Mouse (Mus musculus) neural tube, embryonic 13.5 days (tissue): ENCODE data around the gene Grm3. TPM values are rescaled to one million over a fixed set of nuclear protein-coding genes. Genes with fewer than 3 reads are reported as not detected.
A peak's percentile ranks its signal among the peaks of the same experiment; 100 is the strongest.

Experiments
- ATAC-seq: fragments of 200-750 bp; cut with Nextera tagmentation; 2 replicates; pipeline ENCODE4 v1.8.0; 2017; ENCODE audit warnings: low read depth, mild to moderate bottlenecking, moderate TSS enrichment, moderate library complexity
- H3K27ac ChIP-seq: fragments of 300-500 bp; sonication (generic); replicated peaks from 2 replicates; pipeline ENCODE4 v1.5.1; 2015; ENCODE audit warnings: moderate library complexity, mild to moderate bottlenecking, inconsistent platforms
- H3K27me3 ChIP-seq: fragments of 300-500 bp; sonication (generic); 2 replicates; pipeline ENCODE4 v1.6.1; 2015; ENCODE audit warnings: mild to moderate bottlenecking, inconsistent platforms
- H3K36me3 ChIP-seq: fragments of 300-500 bp; sonication (generic); 2 replicates; pipeline ENCODE4 v1.6.1; 2015; ENCODE audit warnings: mild to moderate bottlenecking, inconsistent platforms
- H3K4me1 ChIP-seq: fragments of 300-500 bp; sonication (generic); replicated peaks from 2 replicates; pipeline ENCODE4 v1.6.1; 2015; ENCODE audit warnings: inconsistent platforms
- H3K4me2 ChIP-seq: fragments of 300-500 bp; sonication (generic); 2 replicates; pipeline ENCODE4 v1.6.1; 2015; ENCODE audit warnings: inconsistent platforms, mild to moderate bottlenecking, moderate library complexity
- H3K4me3 ChIP-seq: fragments of 300-500 bp; sonication (generic); 2 replicates; pipeline ENCODE4 v1.5.1; 2015; ENCODE audit warnings: mild to moderate bottlenecking, inconsistent platforms
- H3K9ac ChIP-seq: fragments of 300-500 bp; sonication (generic); 2 replicates; pipeline ENCODE4 v1.6.1; 2015; ENCODE audit warnings: moderate library complexity, mild to moderate bottlenecking, inconsistent platforms
- H3K9me3 ChIP-seq: fragments of 300-500 bp; sonication (generic); 2 replicates; pipeline ENCODE4 v1.6.1; 2016; ENCODE audit warnings: inconsistent platforms
- WGBS: fragments of 180-500 bp; shearing (Covaris S2); methylation state at CpG from one replicate; pipeline ENCODE4 v1.1.7; 2015; 5-methylcytosine and 5-hydroxymethylcytosine counted together
- polyA plus RNA-seq: library from polyadenylated mRNA; unstranded; fragments of >200 nt; fragmentation: Nextera tagmentation; extraction: Ambion mirVana; gene quantifications from 2 replicates; pipeline ENCODE4 v1.2.1, GENCODE M21; 2015

Grm3 gene
- polyA plus RNA-seq, 1 experiment from 2014 or later = 21.1 TPM

- WGBS = 89% methylated on average over 3 of the region's 3 CpGs
- ATAC-seq = no peak
Observed at GRCm38 (mm10) chr5:9621417-9622067, 103.4 kb downstream of the Grm3 start.

GRCm38 (mm10) chr5:9579021-9579420, 145.9 kb downstream of the Grm3 start:
- 76% methylated on average over 2 of the region's 2 CpGs for WGBS

More at GRCm38 (mm10) chr5:9621417-9622067, 103.4 kb downstream of the Grm3 start:
- Histone ChIP-seq H3K9me3 (no peaks in the 10 kb centered on the region), H3K27me3 (no peaks in the 10 kb centered on the region), H3K27ac (no peak overlapping the region), H3K9ac (no peak overlapping the region), H3K4me1 (peaks cover 14% of the 10 kb centered on the region), H3K36me3 (no peaks in the 10 kb centered on the region), H3K4me3 (no peak overlapping the region), H3K4me2 (no peak overlapping the region)

GRCm38 (mm10) chr5:9578571-9578970, 146.4 kb downstream of the Grm3 start:
- 76% methylated on average over 2 of the region's 2 CpGs for WGBS

More at GRCm38 (mm10) chr5:9579021-9579420, 145.9 kb downstream of the Grm3 start:
- no peak for ATAC-seq
- no peaks in the 10 kb centered on the region for H3K27me3 ChIP-seq
- no peak overlapping the region for H3K4me3 ChIP-seq
- no peaks in the 10 kb centered on the region for H3K4me1 ChIP-seq
- H3K9ac ChIP-seq = no peak overlapping the region
- no peak overlapping the region for H3K4me2 ChIP-seq
- no peaks in the 10 kb centered on the region for H3K36me3 ChIP-seq
- H3K9me3 ChIP-seq = no peaks in the 10 kb centered on the region
- no peak overlapping the region for H3K27ac ChIP-seq

GRCm38 (mm10) chr5:9570946-9571345, 154.0 kb downstream of the Grm3 start:
- Histone ChIP-seq H3K36me3 (peaks cover 12% of the 10 kb centered on the region), H3K4me2 (no peak overlapping the region), H3K27ac (no peak overlapping the region), H3K4me1 (no peaks in the 10 kb centered on the region), H3K9me3 (no peaks in the 10 kb centered on the region; the same call in 1 of the 2 replicates), H3K9ac (no peak overlapping the region), H3K27me3 (no peaks in the 10 kb centered on the region), H3K4me3 (no peak overlapping the region)
- 89% methylated on average over 6 of the region's 6 CpGs for WGBS
- no peak for ATAC-seq

More at GRCm38 (mm10) chr5:9578571-9578970, 146.4 kb downstream of the Grm3 start:
- Histone ChIP-seq H3K36me3 (no peaks in the 10 kb centered on the region), H3K4me2 (no peak overlapping the region), H3K9ac (no peak overlapping the region), H3K9me3 (no peaks in the 10 kb centered on the region), H3K4me1 (no peaks in the 10 kb centered on the region), H3K4me3 (no peak overlapping the region), H3K27me3 (no peaks in the 10 kb centered on the region), H3K27ac (no peak overlapping the region)
- no peak for ATAC-seq

DNA sequence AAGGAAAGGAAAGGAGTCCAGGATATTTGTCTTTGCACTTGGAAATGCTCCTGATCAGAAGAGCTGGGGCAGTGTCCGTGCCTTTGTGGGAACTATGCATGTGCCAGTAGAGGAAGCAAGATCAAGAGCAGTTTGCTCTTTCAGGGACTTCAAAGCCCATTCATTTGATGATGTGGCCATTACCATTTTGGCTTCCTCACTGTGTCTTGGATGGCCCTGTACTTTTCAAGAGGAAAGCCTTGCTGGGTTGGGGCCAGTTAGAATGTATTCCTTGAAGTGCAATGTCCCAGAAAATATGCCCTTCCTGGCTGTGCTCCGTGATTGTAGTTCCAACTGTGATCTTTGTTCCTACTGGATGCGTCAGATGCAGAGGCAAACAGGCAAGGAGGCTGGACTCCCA, 167.3 kb downstream of the Grm3 start:
- no peak for ATAC-seq
- H3K9ac ChIP-seq = no peak overlapping the region
- H3K4me1 ChIP-seq = no peaks in the 10 kb centered on the region
- H3K27ac ChIP-seq = no peak overlapping the region
- no peaks in the 10 kb centered on the region for H3K9me3 ChIP-seq
- H3K36me3 ChIP-seq = no peaks in the 10 kb centered on the region
- WGBS = 23% methylated on average over 3 of the region's 3 CpGs
- H3K4me3 ChIP-seq = no peak overlapping the region
- H3K27me3 ChIP-seq = no peaks in the 10 kb centered on the region
- H3K4me2 ChIP-seq = no peak overlapping the region

GRCm38 (mm10) chr5:9540822-9541557, 184.0 kb downstream of the Grm3 start:
- WGBS = 20% methylated on average over 8 of the region's 8 CpGs
- Histone ChIP-seq H3K4me2 (no peak overlapping the region), H3K4me3 (no peak overlapping the region), H3K9me3 (no peaks in the 10 kb centered on the region), H3K4me1 (peaks cover 11% of the 10 kb centered on the region), H3K27ac (no peak overlapping the region), H3K36me3 (no peaks in the 10 kb centered on the region), H3K9ac (no peak overlapping the region), H3K27me3 (no peaks in the 10 kb centered on the region)
- ATAC-seq = peak; percentile 47; the same call in 1 of the 2 replicates

DNA sequence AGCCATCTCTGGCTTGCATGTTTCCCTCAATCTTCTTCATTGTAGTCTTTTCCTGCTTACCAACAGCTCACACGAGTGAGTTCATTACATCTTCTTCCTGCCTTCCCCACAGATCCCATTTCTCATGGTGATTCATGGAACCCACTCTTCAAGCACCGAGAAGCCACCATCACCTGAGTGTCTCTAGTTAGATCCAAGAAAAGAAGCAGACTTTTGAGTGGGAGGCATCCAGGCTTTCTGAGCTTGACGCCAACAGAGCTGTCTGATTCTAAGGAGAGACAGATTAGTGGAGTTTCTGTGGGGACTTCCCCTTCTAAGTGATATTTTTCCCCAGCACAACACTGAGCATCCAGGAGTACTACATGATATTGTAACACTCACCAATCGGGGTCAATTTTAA, 199.5 kb downstream of the Grm3 start:
- no peak overlapping the region for H3K27ac ChIP-seq
- no peak overlapping the region for H3K4me3 ChIP-seq
- no peaks in the 10 kb centered on the region for H3K27me3 ChIP-seq
- H3K9me3 ChIP-seq = no peaks in the 10 kb centered on the region
- no peaks in the 10 kb centered on the region for H3K36me3 ChIP-seq
- H3K4me1 ChIP-seq = no peaks in the 10 kb centered on the region
- H3K9ac ChIP-seq = no peak overlapping the region
- H3K4me2 ChIP-seq = no peak overlapping the region
- 88% methylated on average over 4 of the region's 4 CpGs for WGBS
- no peak for ATAC-seq

DNA sequence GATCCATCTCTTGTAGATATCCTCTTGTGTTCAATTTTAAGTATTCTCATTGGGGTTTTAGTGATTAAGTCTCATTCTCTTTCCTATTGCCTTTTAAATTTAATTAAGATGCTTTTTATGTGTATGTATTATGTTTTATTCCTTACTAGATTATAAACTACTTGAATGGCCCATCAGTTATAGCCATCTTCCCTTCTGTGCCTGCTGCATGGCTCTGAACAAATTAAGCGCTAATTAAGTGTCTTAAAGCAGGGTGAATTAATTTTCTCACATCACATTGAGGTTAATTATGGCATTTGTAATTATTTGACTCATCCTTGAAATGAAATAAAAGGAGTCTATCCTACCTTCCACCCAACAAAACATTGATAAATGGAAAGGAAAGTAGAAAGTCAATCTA, 213.9 kb downstream of the Grm3 start:
- peak; percentile 69; the same call in 1 of the 2 replicates for ATAC-seq
- 78% methylated on average over 1 of the region's 1 CpGs for WGBS

GRCm38 (mm10) chr5:9497235-9497634, 227.7 kb downstream of the Grm3 start:
- no peak for ATAC-seq
- H3K4me1 ChIP-seq = no peaks in the 10 kb centered on the region
- H3K9me3 ChIP-seq = no peaks in the 10 kb centered on the region
- no peaks in the 10 kb centered on the region for H3K36me3 ChIP-seq
- 78% methylated on average over 4 of the region's 4 CpGs for WGBS
- no peak overlapping the region for H3K4me2 ChIP-seq
- H3K27ac ChIP-seq = no peak overlapping the region
- no peak overlapping the region for H3K4me3 ChIP-seq
- no peak overlapping the region for H3K9ac ChIP-seq
- H3K27me3 ChIP-seq = no peaks in the 10 kb centered on the region

More for the DNA sequence above, 213.9 kb downstream of the Grm3 start:
- Histone ChIP-seq H3K36me3 (no peaks in the 10 kb centered on the region), H3K4me3 (no peak overlapping the region), H3K9me3 (peaks cover 3% of the 10 kb centered on the region; the same call in 1 of the 2 replicates), H3K27ac (no peak overlapping the region), H3K4me2 (no peak overlapping the region), H3K9ac (no peak overlapping the region), H3K4me1 (no peaks in the 10 kb centered on the region), H3K27me3 (no peaks in the 10 kb centered on the region)

DNA sequence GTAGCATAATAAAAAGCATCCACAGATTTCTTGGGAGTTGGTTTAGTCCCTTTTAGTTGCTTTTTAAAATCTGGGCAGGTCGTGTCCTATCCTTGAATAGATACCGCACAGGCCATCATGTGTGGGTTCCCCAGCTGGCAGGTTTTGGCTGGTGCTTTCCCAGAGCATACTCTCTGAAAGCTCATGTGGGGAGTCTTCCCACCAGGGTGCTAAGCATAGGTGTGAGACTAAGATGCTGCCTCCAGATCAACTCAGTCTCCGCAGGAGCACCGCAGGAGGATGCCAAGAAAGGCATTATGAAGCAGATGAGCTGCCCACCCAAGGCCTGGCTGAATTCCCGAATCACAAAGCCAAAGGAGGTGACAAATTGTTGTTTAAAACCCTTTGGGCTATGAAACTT, 229.5 kb downstream of the Grm3 start:
- Histone ChIP-seq H3K4me2 (no peak overlapping the region), H3K27me3 (no peaks in the 10 kb centered on the region), H3K9ac (no peak overlapping the region), H3K9me3 (no peaks in the 10 kb centered on the region), H3K4me1 (no peaks in the 10 kb centered on the region), H3K4me3 (no peak overlapping the region), H3K27ac (no peak overlapping the region), H3K36me3 (no peaks in the 10 kb centered on the region)
- ATAC-seq = no peak
- 37% methylated on average over 5 of the region's 5 CpGs for WGBS

DNA sequence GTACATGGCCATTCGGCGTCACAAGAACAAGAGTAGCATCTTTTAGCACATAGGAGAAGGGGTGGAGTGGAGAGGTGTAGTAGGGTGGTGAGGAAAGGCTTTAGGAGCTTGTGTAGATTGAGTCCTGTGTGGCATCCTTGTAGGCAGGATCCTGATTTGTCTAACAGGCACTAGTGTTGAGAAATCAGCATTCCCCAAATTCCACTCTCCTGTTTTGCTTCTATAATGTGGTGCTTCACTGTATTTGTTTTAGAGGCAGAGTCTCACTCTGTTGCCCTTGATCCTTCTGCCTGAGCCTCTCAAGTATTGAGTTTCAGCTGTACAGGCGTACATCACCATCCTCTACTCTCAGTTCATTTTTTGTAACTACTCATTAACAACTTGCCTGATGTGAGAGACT, 247.4 kb downstream of the Grm3 start:
- Histone ChIP-seq H3K4me3 (no peak overlapping the region), H3K4me2 (no peak overlapping the region), H3K9me3 (no peaks in the 10 kb centered on the region), H3K27ac (no peak overlapping the region), H3K4me1 (0 out of 2 replicates have a peak, but pooled peaks cover 2% of the 10 kb centered on the region), H3K27me3 (no peaks in the 10 kb centered on the region), H3K36me3 (0 out of 2 replicates have a peak, but pooled peaks cover 3% of the 10 kb centered on the region), H3K9ac (no peak overlapping the region)
- 89% methylated on average over 3 of the region's 3 CpGs for WGBS
- no peak for ATAC-seq

GRCm38 (mm10) chr5:9453298-9453697, 271.7 kb downstream of the Grm3 start:
- Histone ChIP-seq H3K9me3 (no peaks in the 10 kb centered on the region), H3K36me3 (no peaks in the 10 kb centered on the region), H3K4me2 (no peak overlapping the region), H3K4me1 (no peaks in the 10 kb centered on the region), H3K4me3 (no peak overlapping the region), H3K9ac (no peak overlapping the region), H3K27me3 (no peaks in the 10 kb centered on the region), H3K27ac (no peak overlapping the region)
- WGBS = 92% methylated on average over 2 of the region's 2 CpGs
- no peak for ATAC-seq
